Mouse (Mus musculus): ENCODE measurements at regions not wholly inside any gene's neighbourhood (a gene's known extent, or its start where the extent isn't known, plus 50 kb on each side); places are given as distances from the start of the nearest gene placed in this dataset.
A peak's percentile ranks its signal among the peaks of the same experiment; 100 is the strongest.

GRCm38 (mm10) chr3:34885137-34885536, 234.9 kb downstream of the Sox2 start:
- H3K4me3 ChIP-seq (ENCODE audit: low read length), result no peak overlapping the region
- 71% methylated on average over 5 of the region's 5 CpGs for WGBS
- H3K27me3 ChIP-seq (ENCODE audit: control insufficient read depth, insufficient read depth, low read length), result no peaks in the 10 kb centered on the region
- H3K27ac ChIP-seq (ENCODE audit: low read depth, low read length), result no peak overlapping the region
- no peak overlapping the region for H3K9ac ChIP-seq (ENCODE audit: low read depth, low read length)
- no peak overlapping the region for H3K4me2 ChIP-seq (replicated peaks; ENCODE audit: low read depth, low read length)
- H3K9me3 ChIP-seq (ENCODE audit: control insufficient read depth, low read length), result no peaks in the 10 kb centered on the region
- H3K36me3 ChIP-seq (ENCODE audit: control insufficient read depth, insufficient read depth, low read length), result no peaks in the 10 kb centered on the region
- no peaks in the 10 kb centered on the region for H3K4me1 ChIP-seq (ENCODE audit: control insufficient read depth, insufficient read depth, low read length)
- no peak for ATAC-seq (ENCODE audit: low FRiP score, low TSS enrichment)

GRCm38 (mm10) chr3:34893381-34893780, 243.2 kb downstream of the Sox2 start:
- Histone ChIP-seq H3K4me1 (ENCODE audit: control insufficient read depth, insufficient read depth, low read length) (no peaks in the 10 kb centered on the region), H3K27me3 (ENCODE audit: control insufficient read depth, insufficient read depth, low read length) (no peaks in the 10 kb centered on the region; the same call in 1 of the 2 replicates), H3K4me3 (ENCODE audit: low read length) (no peak overlapping the region), H3K9me3 (ENCODE audit: control insufficient read depth, low read length) (peaks cover 6% of the 10 kb centered on the region; the same call in 1 of the 2 replicates), H3K4me2 (replicated peaks; ENCODE audit: low read depth, low read length) (no peak overlapping the region), H3K27ac (ENCODE audit: low read depth, low read length) (no peak overlapping the region), H3K36me3 (ENCODE audit: control insufficient read depth, insufficient read depth, low read length) (no peaks in the 10 kb centered on the region), H3K9ac (ENCODE audit: low read depth, low read length) (no peak overlapping the region)
- 77% methylated on average over 5 of the region's 5 CpGs for WGBS
- ATAC-seq (ENCODE audit: low FRiP score, low TSS enrichment), result no peak

- no peak overlapping the region for H3K4me2 ChIP-seq (replicated peaks; ENCODE audit: low read depth, low read length)
- H3K4me3 ChIP-seq (ENCODE audit: low read length), result no peak overlapping the region
- no peak overlapping the region for H3K9ac ChIP-seq (ENCODE audit: low read depth, low read length)
- no peak overlapping the region for H3K27ac ChIP-seq (ENCODE audit: low read depth, low read length)
- ATAC-seq (ENCODE audit: low FRiP score, low TSS enrichment), result no peak
- no peaks in the 10 kb centered on the region for H3K36me3 ChIP-seq (ENCODE audit: control insufficient read depth, insufficient read depth, low read length)
- H3K4me1 ChIP-seq (ENCODE audit: control insufficient read depth, insufficient read depth, low read length), result no peaks in the 10 kb centered on the region
- 45% methylated on average over 8 of the region's 8 CpGs for WGBS
- H3K27me3 ChIP-seq (ENCODE audit: control insufficient read depth, insufficient read depth, low read length), result no peaks in the 10 kb centered on the region
- no peaks in the 10 kb centered on the region for H3K9me3 ChIP-seq (ENCODE audit: control insufficient read depth, low read length)
Measured at GRCm38 (mm10) chr3:34903106-34903505, 252.9 kb downstream of the Sox2 start.

GRCm38 (mm10) chr3:34908489-34908888, 258.3 kb downstream of the Sox2 start:
- Histone ChIP-seq H3K4me2 (replicated peaks; ENCODE audit: low read depth, low read length) (no peak overlapping the region), H3K27me3 (ENCODE audit: control insufficient read depth, insufficient read depth, low read length) (no peaks in the 10 kb centered on the region), H3K4me3 (ENCODE audit: low read length) (no peak overlapping the region), H3K9me3 (ENCODE audit: control insufficient read depth, low read length) (no peaks in the 10 kb centered on the region), H3K36me3 (ENCODE audit: control insufficient read depth, insufficient read depth, low read length) (no peaks in the 10 kb centered on the region), H3K4me1 (ENCODE audit: control insufficient read depth, insufficient read depth, low read length) (no peaks in the 10 kb centered on the region), H3K27ac (ENCODE audit: low read depth, low read length) (no peak overlapping the region), H3K9ac (ENCODE audit: low read depth, low read length) (no peak overlapping the region)
- WGBS, result 86% methylated on average over 5 of the region's 5 CpGs
- no peak for ATAC-seq (ENCODE audit: low FRiP score, low TSS enrichment)

- H3K4me2 ChIP-seq (replicated peaks; ENCODE audit: low read depth, low read length), result no peak overlapping the region
- H3K4me3 ChIP-seq (ENCODE audit: low read length), result no peak overlapping the region
- no peaks in the 10 kb centered on the region for H3K4me1 ChIP-seq (ENCODE audit: control insufficient read depth, insufficient read depth, low read length)
- H3K9ac ChIP-seq (ENCODE audit: low read depth, low read length), result no peak overlapping the region
- no peaks in the 10 kb centered on the region for H3K36me3 ChIP-seq (ENCODE audit: control insufficient read depth, insufficient read depth, low read length)
- no peaks in the 10 kb centered on the region for H3K27me3 ChIP-seq (ENCODE audit: control insufficient read depth, insufficient read depth, low read length)
- no peak overlapping the region for H3K27ac ChIP-seq (ENCODE audit: low read depth, low read length)
- H3K9me3 ChIP-seq (ENCODE audit: control insufficient read depth, low read length), result no peaks in the 10 kb centered on the region
- 90% methylated on average over 3 of the region's 3 CpGs for WGBS
- no peak for ATAC-seq (ENCODE audit: low FRiP score, low TSS enrichment)
Measured at GRCm38 (mm10) chr3:34909350-34909749, 259.1 kb downstream of the Sox2 start.

GRCm38 (mm10) chr3:34918326-34918932, 268.2 kb downstream of the Sox2 start:
- no peak overlapping the region for H3K4me3 ChIP-seq (ENCODE audit: low read length)
- H3K4me1 ChIP-seq (ENCODE audit: control insufficient read depth, insufficient read depth, low read length), result no peaks in the 10 kb centered on the region
- no peak overlapping the region for H3K9ac ChIP-seq (ENCODE audit: low read depth, low read length)
- ATAC-seq (ENCODE audit: low FRiP score, low TSS enrichment), result peak; percentile 64; the same call in 1 of the 2 replicates
- H3K27ac ChIP-seq (ENCODE audit: low read depth, low read length), result no peak overlapping the region
- no peaks in the 10 kb centered on the region for H3K36me3 ChIP-seq (ENCODE audit: control insufficient read depth, insufficient read depth, low read length)
- 57% methylated on average over 6 of the region's 6 CpGs for WGBS
- no peaks in the 10 kb centered on the region for H3K9me3 ChIP-seq (ENCODE audit: control insufficient read depth, low read length)
- no peaks in the 10 kb centered on the region for H3K27me3 ChIP-seq (ENCODE audit: control insufficient read depth, insufficient read depth, low read length)
- H3K4me2 ChIP-seq (replicated peaks; ENCODE audit: low read depth, low read length), result no peak overlapping the region

- Histone ChIP-seq H3K4me2 (replicated peaks; ENCODE audit: low read depth, low read length) (no peak overlapping the region), H3K9me3 (ENCODE audit: control insufficient read depth, low read length) (no peaks in the 10 kb centered on the region), H3K4me1 (ENCODE audit: control insufficient read depth, insufficient read depth, low read length) (no peaks in the 10 kb centered on the region), H3K36me3 (ENCODE audit: control insufficient read depth, insufficient read depth, low read length) (no peaks in the 10 kb centered on the region), H3K27me3 (ENCODE audit: control insufficient read depth, insufficient read depth, low read length) (no peaks in the 10 kb centered on the region), H3K27ac (ENCODE audit: low read depth, low read length) (no peak overlapping the region), H3K4me3 (ENCODE audit: low read length) (no peak overlapping the region), H3K9ac (ENCODE audit: low read depth, low read length) (no peak overlapping the region)
- 0 out of 2 replicates have a peak, but pooled peaks have one; percentile 64 for ATAC-seq (ENCODE audit: low FRiP score, low TSS enrichment)
- 51% methylated on average over 5 of the region's 5 CpGs for WGBS
Measured at GRCm38 (mm10) chr3:34920497-34920896, 270.3 kb downstream of the Sox2 start.

GRCm38 (mm10) chr3:34949867-34950266, 299.7 kb downstream of the Sox2 start:
- WGBS, result 32% methylated on average over 3 of the region's 3 CpGs

GRCm38 (mm10) chr3:34956183-34956582, 306.0 kb downstream of the Sox2 start:
- H3K4me2 ChIP-seq (replicated peaks; ENCODE audit: low read depth, low read length), result no peak overlapping the region
- no peak overlapping the region for H3K9ac ChIP-seq (ENCODE audit: low read depth, low read length)
- no peak overlapping the region for H3K4me3 ChIP-seq (ENCODE audit: low read length)
- no peaks in the 10 kb centered on the region for H3K9me3 ChIP-seq (ENCODE audit: control insufficient read depth, low read length)
- no peaks in the 10 kb centered on the region for H3K36me3 ChIP-seq (ENCODE audit: control insufficient read depth, insufficient read depth, low read length)
- no peaks in the 10 kb centered on the region for H3K27me3 ChIP-seq (ENCODE audit: control insufficient read depth, insufficient read depth, low read length)
- WGBS, result 39% methylated on average over 4 of the region's 4 CpGs
- H3K4me1 ChIP-seq (ENCODE audit: control insufficient read depth, insufficient read depth, low read length), result no peaks in the 10 kb centered on the region
- ATAC-seq (ENCODE audit: low FRiP score, low TSS enrichment), result no peak
- H3K27ac ChIP-seq (ENCODE audit: low read depth, low read length), result no peak overlapping the region

More at GRCm38 (mm10) chr3:34949867-34950266, 299.7 kb downstream of the Sox2 start:
- Histone ChIP-seq H3K27ac (ENCODE audit: low read depth, low read length) (no peak overlapping the region), H3K4me1 (ENCODE audit: control insufficient read depth, insufficient read depth, low read length) (no peaks in the 10 kb centered on the region), H3K4me2 (replicated peaks; ENCODE audit: low read depth, low read length) (no peak overlapping the region), H3K27me3 (ENCODE audit: control insufficient read depth, insufficient read depth, low read length) (no peaks in the 10 kb centered on the region), H3K9me3 (ENCODE audit: control insufficient read depth, low read length) (no peaks in the 10 kb centered on the region), H3K36me3 (ENCODE audit: control insufficient read depth, insufficient read depth, low read length) (no peaks in the 10 kb centered on the region), H3K9ac (ENCODE audit: low read depth, low read length) (no peak overlapping the region), H3K4me3 (ENCODE audit: low read length) (no peak overlapping the region)
- no peak for ATAC-seq (ENCODE audit: low FRiP score, low TSS enrichment)

Data from kidney, embryonic 14.5 days (tissue).